Mouse (Mus musculus): Measurements from ENCODE around the gene Lyg2.

Gene Lyg2

GRCm38 (mm10) chr1:37889206-37889605, 27.1 kb downstream of the Lyg2 start:
- in situ Hi-C loops (cut with MboI; ENCODE audit: unreplicated experiment in 2 of 2) = loop anchor here in 1 of 2 experiments (25.0 kb wide), 2 partner anchors 273 to 898 kb away; no protein-coding TSS in a partner anchor

- in situ Hi-C loops (cut with MboI; ENCODE audit: unreplicated experiment in 2 of 2) = loop anchor here in 1 of 2 experiments (25.0 kb wide), 2 partner anchors 278 to 903 kb away; no protein-coding TSS in a partner anchor
Observed at GRCm38 (mm10) chr1:37884451-37884850, 31.8 kb downstream of the Lyg2 start.

GRCm38 (mm10) chr1:37883411-37883810, 32.9 kb downstream of the Lyg2 start:
- in situ Hi-C loops (cut with MboI; ENCODE audit: unreplicated experiment in 2 of 2) = loop anchor here in 1 of 2 experiments (25.0 kb wide), 2 partner anchors 279 to 904 kb away; no protein-coding TSS in a partner anchor

GRCm38 (mm10) chr1:37877736-37878460, 38.4 kb downstream of the Lyg2 start:
- in situ Hi-C loops (cut with MboI; ENCODE audit: unreplicated experiment in 2 of 2) = loop anchor here in 1 of 2 experiments (25.0 kb wide), 2 partner anchors 284 to 909 kb away; no protein-coding TSS in a partner anchor

- in situ Hi-C loops (cut with MboI; ENCODE audit: unreplicated experiment in 2 of 2) = loop anchor here (25.0 kb wide), 3 partner anchors 411 to 1161 kb away; partner anchors contain the start of genes 4933424G06Rik (in 1 of the 2) and Actr1b (in 1 of the 2)
Observed at GRCm38 (mm10) chr1:37873157-37873556, 43.1 kb downstream of the Lyg2 start.

GRCm38 (mm10) chr1:37872131-37873067, 43.9 kb downstream of the Lyg2 start:
- in situ Hi-C loops (cut with MboI; ENCODE audit: unreplicated experiment in 2 of 2) = loop anchor here (25.0 kb wide), 3 partner anchors 410 to 1160 kb away; partner anchors contain the start of genes 4933424G06Rik (in 1 of the 2) and Actr1b (in 1 of the 2)

- in situ Hi-C loops (cut with MboI; ENCODE audit: unreplicated experiment in 2 of 2) = loop anchor here (25.0 kb wide), 3 partner anchors 409 to 1159 kb away; partner anchors contain the start of genes 4933424G06Rik (in 1 of the 2) and Actr1b (in 1 of the 2)
Observed at GRCm38 (mm10) chr1:37871704-37872103, 44.6 kb downstream of the Lyg2 start, which contains the start of gene Lipt1. Gene Lipt1 (plus strand): TSS chr1:37871738.

GRCm38 (mm10) chr1:37869362-37869761, 46.9 kb downstream of the Lyg2 start:
- in situ Hi-C loops (cut with MboI; ENCODE audit: unreplicated experiment in 2 of 2) = loop anchor here (5.0 to 25.0 kb wide), 6 partner anchors 195 to 1157 kb away; partner anchors contain the start of genes 4933424G06Rik (in 1 of the 2) and Actr1b (in 1 of the 2)

GRCm38 (mm10) chr1:37868640-37869039, 47.7 kb downstream of the Lyg2 start:
- in situ Hi-C loops (cut with MboI; ENCODE audit: unreplicated experiment in 2 of 2) = loop anchor here (5.0 to 25.0 kb wide), 6 partner anchors 194 to 1156 kb away; partner anchors contain the start of genes 4933424G06Rik (in 1 of the 2) and Actr1b (in 1 of the 2)

GRCm38 (mm10) chr1:37867684-37868322, 48.5 kb downstream of the Lyg2 start:
- in situ Hi-C loops (cut with MboI; ENCODE audit: unreplicated experiment in 2 of 2) = loop anchor here (5.0 to 25.0 kb wide), 6 partner anchors 193 to 1156 kb away; partner anchors contain the start of genes 4933424G06Rik (in 1 of the 2) and Actr1b (in 1 of the 2)

GRCm38 (mm10) chr1:37867056-37867455, 49.2 kb downstream of the Lyg2 start:
- in situ Hi-C loops (cut with MboI; ENCODE audit: unreplicated experiment in 2 of 2) = loop anchor here (5.0 to 25.0 kb wide), 6 partner anchors 192 to 1155 kb away; partner anchors contain the start of genes 4933424G06Rik (in 1 of the 2) and Actr1b (in 1 of the 2)

GRCm38 (mm10) chr1:37866286-37866685, 50.0 kb downstream of the Lyg2 start, which contains the start of gene Tsga10:
Gene Tsga10 (minus strand): TSS chr1:37866429.
- in situ Hi-C loops (cut with MboI; ENCODE audit: unreplicated experiment in 2 of 2) = loop anchor here (5.0 to 25.0 kb wide), 6 partner anchors 191 to 1154 kb away; partner anchors contain the start of genes 4933424G06Rik (in 1 of the 2) and Actr1b (in 1 of the 2)

- in situ Hi-C loops (cut with MboI; ENCODE audit: unreplicated experiment in 2 of 2) = loop anchor here (5.0 to 25.0 kb wide), 6 partner anchors 191 to 1153 kb away; partner anchors contain the start of genes 4933424G06Rik (in 1 of the 2) and Actr1b (in 1 of the 2)
Observed at GRCm38 (mm10) chr1:37865401-37866215, 50.7 kb downstream of the Lyg2 start.

- in situ Hi-C loops (cut with MboI; ENCODE audit: unreplicated experiment in 2 of 2) = loop anchor here (5.0 to 25.0 kb wide), 7 partner anchors 182 to 1152 kb away; partner anchors contain the start of genes 4933424G06Rik (in 1 of the 2) and Actr1b (in 1 of the 2)
Observed at GRCm38 (mm10) chr1:37864511-37865400, 51.5 kb downstream of the Lyg2 start.
